Mouse (Mus musculus) thymus, postnatal 36 days (tissue): Measurements from ENCODE around the gene Trpc4ap.
"Not testable (repeated sequence)": the region's sequence is repeated elsewhere in the genome, so short reads cannot be mapped to it uniquely, and the experiment has no call there.

Source experiments
- DNase-seq, 2 experiments: peaks; one replicate each; pipeline ENCODE4 v3.0.0; 2022; ENCODE audit warnings: mixed read lengths in 2 of 2

Trpc4ap gene

DNA sequence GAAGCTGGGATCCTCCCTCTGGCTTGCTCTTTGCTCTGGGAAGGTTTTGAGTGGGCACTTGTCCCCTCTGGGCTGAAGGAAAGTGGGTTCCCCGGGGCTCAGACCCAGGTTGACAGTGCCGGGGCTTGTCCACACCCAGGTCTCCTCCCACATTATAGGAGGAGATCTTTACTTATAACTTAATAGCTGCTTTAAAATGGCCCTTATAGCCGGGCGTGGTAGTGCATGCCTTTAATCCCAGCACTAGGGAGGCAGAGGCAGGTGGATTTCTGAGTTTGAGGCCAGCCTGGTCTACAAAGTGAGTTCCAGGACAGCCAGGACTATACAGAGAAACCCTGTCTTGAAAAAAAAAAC is 87.0 kb downstream of the Trpc4ap start:
- not testable (repeated sequence) for DNase-seq

DNA sequence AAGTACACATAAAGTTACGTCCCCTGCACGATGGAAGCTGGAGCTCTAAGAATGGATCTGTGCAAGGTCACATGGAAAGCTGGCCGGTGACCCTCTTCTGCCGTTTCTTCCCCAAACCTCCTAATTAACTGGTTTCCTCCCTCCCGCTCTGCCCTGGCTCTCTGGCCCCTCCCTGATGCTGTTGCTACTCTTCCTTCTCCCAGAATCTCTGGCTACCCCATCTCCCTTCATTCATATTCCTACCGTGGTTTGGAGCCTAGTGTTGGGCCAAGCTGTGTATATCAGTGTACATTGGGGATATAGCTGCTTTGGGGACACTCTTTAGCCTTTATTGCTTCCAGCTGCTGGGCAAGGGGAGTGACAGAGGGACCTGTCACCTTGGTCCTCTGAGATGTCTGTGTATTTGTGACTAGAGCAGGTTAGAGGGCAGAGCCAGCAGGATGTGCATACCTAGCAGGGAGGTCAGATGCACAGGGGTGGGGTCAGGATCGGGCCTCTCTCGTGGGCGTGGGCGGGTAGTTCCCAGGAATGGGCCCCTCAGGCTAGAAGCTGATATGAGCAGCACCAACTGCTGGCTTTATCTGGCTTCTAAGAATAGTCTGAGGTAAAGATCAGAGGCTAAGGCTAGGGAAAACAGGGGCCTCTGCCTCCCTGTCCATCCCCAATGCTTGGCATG is 87.5 kb downstream of the Trpc4ap start:
- DNase-seq, result no peak

DNA sequence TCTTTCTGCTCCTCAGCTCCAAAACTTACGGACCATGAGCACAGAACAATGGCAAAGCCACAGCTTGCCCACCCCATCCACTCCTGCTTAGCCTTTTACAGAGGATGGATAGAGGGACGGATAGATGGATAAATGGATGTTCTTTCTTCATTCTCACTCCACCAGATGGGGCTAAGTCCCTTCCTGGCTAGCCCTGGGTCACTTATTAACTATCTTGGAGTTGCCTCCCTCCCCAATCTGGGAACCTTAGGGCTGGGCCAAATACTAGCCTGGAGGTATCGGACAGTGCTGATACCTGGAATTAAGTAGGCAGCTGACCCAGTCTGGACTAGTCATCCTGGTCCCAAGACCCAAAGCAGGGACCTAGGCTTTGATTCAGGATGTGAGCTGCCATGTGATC is 88.5 kb downstream of the Trpc4ap start:
- no peak for DNase-seq

DNA sequence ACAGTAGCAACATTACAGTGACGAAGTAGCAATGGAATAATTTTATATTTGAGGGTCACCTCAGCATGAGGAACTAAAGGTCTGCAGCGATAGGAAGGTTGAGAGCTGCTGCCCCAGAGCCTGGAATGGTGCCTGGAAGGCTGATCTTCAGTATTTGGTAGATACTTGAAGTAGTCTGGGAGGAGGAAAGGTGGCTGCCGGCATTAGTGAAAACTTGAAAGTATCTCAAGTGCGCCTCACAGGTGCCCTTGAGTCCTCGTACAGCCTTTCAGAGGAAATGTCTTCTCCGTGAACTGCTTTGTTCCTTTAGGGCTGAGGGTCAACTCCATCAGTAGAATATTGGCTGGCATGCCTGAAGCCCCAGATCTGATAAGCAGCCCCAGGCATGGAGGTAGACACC is 96.7 kb downstream of the Trpc4ap start:
- no peak for DNase-seq

DNA sequence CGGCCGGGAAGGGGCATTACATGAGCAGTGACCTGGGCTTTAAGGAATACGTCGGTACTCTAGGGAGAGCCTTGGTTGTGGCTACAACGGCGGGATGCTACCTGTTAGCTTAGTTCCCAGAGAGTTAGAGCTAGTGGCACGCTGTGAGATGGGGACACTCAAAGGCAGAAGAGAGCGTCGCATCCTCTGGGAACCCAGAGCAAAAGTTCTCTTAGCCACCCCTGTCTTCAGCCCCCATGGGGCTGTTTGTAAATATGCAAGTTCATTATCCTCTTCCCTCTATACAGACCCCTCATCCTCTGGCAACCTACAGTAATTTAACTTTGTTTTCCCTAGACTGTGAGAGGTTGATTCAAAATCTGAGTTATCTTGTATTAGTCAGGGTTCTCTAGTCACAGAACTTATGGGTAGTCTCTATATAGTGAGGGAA is 99.3 kb downstream of the Trpc4ap start:
- DNase-seq, result no peak

DNA sequence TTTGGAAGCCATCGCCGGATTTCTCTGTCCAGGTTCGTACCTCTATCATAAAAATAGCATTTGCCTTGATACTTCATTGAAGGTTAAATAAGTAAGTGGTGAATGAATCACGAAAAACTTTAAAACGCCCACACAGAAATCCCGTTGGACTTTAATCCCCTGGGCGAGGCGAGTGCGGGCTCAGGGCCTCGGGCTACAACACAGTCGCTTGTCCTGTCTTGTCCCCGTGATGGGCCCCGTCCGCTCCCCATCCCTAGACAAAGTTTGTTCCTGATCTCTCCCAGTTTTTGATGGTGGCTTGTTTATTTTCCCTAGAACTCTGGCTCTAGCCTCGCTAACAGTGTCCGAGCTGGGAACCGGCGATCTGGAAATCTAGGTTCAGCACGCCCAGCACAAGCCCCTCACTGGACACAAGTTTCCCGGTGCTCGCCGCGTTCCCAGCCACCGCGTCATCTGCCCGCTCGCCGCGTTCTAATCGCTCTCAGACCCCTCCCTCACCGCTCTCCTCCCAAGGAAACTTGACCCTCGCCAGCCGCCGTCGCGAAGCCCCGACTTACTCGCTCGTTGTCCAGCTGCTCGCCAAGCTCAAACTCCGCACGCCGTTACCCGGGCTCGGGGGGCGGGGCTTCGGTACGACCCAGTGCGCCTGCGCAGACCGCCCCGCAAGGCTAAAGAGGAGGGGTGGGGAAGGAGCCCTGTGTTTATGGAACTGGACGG is 99.9 kb downstream of the Trpc4ap start, which contains the start of gene Gss:
Gene Gss, minus strand, starts transcription at position 674 of the 717 bp plus-strand sequence.
- DNase-seq, result peak; percentile 94 to 97

DNA sequence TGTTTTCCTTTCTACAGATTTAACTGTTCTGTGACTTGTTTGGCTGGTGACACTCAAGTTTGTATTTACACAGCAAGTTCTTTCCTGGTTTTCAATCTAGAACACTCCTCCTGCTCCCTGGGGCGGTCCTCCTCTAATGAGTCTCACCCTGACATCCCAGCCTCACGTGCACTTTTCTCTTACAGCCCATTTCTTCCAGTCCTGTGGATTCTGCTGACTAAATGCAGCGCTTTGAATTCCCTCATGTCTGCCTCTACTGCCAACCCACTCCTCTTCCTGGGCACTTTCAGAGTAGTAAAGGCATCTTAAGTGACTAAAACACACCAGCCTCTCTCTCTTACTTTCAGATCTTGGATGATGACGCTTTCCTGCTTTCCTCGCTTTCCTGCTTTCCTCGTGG is 100.5 kb downstream of the Trpc4ap start:
- no peak for DNase-seq

DNA sequence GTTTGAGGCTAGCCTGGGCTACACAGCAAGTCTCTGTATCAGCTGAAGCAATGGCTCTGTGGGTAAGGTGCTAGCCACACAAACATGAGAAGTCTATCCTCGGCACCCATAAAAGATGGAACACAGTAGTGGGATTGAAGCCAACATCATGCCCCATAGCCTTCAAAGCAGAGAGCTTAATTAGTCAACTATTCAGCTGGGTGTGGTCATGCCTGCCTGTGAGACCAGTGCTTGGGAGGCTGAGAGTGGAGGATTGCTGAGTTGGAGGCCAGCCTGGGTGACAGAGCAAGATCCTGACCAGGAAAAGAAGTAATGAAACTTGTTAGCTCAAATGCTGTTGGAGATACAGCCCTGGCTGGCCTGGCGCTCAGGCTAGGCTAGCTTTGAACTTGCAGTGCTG is 101.3 kb downstream of the Trpc4ap start:
- DNase-seq, result no peak

DNA sequence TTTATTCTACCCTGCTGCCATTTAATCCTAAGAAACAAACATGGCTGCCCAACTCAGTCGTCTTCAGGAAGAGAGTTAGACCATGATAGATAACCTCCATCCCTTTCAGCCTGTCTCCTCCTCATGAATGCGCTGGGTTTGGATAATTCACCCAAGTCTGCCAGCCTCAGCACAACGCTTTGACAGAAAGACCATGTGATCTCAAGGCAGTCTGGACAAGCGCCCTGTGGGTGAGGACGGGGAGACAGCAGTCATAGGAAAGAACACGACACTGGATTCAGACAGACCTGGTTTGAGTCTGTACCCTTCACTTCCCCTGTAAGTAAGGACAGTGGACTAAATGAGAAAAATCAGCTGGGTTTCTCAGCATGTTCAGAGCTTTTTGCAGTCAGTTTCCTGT is 102.7 kb downstream of the Trpc4ap start:
- DNase-seq, result no peak

DNA sequence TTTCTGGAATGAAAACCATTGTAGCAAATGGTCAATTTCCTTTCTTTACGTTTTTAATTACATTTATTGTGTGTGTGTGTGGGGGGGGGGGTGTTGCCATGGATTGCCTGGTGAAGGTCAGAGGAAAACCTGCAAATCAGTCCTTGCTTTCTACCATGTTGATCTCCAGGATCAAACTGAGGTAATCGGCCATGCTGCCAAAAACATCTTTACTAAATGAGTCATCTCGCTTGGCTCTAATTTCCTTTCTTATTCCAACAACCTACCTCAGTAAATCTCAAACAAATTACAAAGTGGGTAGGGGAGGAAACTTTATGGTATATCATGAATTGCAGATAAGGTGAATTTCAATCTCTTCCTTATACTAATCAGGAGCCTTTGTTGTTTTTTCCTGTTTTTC is 104.0 kb downstream of the Trpc4ap start:
- DNase-seq, result no peak

DNA sequence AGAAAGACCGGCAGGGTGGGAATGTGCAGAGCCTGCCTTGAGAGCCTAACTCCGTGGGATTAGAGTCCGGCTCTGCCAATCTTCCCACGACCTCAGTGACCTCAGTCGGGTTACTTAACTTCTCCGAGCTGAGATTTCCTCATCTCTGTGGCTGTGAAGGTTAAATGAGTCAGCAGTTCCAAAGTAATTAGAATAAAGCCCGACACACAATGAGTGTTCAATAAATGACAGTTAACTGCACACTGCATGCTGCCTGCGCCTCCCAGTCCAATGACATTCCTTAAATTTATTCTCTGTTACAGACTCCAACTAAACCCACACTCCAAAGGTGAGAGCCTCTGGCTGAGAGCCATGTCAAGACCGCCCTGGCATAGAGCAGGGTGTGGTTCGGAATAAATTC is 106.7 kb downstream of the Trpc4ap start:
- no peak for DNase-seq

DNA sequence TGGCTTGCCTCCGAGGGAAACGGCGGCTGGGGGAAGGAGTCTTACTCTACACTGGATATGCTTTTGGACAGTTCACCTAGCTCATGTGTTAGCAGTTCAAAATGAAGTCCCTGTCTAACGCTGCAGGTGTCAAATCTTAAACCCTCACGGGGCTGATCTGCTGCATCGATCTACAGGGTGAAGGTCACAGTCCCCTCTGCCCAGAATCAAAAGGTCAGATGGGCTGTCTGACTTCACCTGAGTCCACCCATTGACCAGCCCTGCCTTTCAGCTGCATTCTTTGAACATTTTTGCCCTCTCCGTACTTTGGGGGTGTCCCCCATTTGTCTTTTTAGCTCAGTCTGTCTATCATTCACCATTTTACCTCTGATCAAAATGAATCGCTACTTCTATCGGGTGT is 107.1 kb downstream of the Trpc4ap start:
- DNase-seq, result no peak
